Mouse (Mus musculus) left cerebral cortex, postnatal 25 days (tissue): ENCODE measurements at regions not wholly inside any gene's neighbourhood (a gene's known extent, or its start where the extent isn't known, plus 50 kb on each side); places are given as distances from the start of the nearest gene placed in this dataset.
"Not testable (repeated sequence)": the region's sequence is repeated elsewhere in the genome, so short reads cannot be mapped to it uniquely, and the experiment has no call there.

Experiments used
- DNase-seq, 2 experiments: peaks; one replicate each; pipeline ENCODE4 v3.0.0; 2022; ENCODE audit warnings: low spot score in 2 of 2, mixed read lengths in 1 of 2
- intact Hi-C: fragments of 180-260 bp; cut with DNase I; formaldehyde crosslinking; loops from one replicate; pipeline ENCODE4 v1.15.1; 2025

DNA sequence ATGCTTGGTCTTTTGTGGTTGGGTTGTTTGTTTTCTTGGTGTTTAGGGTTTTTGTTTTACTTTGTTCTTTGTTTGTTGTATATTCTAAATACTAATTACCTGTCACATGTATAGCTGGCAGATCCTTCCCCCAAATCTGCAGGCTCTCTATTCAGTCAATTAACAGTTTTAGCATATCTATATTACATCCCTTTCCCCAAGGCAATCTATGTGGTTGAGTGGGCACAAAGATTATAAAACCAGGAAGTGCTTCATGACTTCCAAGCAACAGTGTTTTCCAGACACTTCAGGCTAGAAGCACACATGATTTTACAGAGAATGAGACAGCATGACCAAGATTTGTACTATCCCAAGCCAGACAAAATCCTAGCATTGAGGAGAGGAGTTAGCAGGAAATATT is 544.4 kb upstream of the Pou3f4 start:
- intact Hi-C loops = no loop called here
- no peak for DNase-seq

- intact Hi-C loops, DNase-seq: not testable (repeated sequence)
Measured at GRCm38 (mm10) chrX:110274277-110274676, 539.8 kb upstream of the Pou3f4 start.

DNA sequence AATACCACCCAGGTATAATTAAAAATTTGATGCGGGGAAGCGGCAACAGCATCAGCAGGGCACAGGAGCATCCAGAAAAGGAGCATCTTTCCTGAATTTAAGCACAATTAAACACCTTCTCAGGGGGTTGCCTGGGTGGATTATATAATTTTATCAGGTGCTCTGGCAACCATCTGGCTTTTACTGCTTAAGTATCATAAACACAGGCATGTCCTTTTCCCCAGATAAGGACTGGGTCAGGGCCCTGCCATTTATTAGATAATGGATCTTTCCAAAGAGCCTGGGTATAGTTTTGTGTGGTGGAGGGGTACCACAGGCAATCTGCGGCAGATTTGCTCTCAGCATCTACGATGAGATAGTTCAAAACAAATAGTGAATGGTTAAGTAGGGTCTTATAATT is 538.7 kb upstream of the Pou3f4 start:
- intact Hi-C loops = no loop called here
- DNase-seq = no peak

DNA sequence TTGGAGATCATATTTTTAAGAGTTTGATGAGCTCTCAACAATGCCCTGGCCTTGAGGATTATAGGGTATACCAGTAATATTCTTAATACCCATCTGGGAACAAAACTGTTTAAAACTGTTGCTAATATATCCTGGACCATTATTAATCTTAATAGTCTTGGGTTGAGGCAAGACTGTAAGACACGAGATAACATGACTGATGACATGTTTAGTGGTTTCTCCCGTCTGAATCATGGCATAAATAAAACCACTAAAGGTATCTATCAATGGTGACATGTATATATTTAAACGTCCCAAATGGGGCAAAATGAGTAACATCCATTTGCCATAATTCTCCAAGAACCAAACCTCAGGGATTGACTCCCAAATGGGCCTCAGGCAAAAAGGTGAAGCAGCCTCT is 538.2 kb upstream of the Pou3f4 start:
- no peak for DNase-seq
- intact Hi-C loops = no loop called here

GRCm38 (mm10) chrX:110279492-110280213 is 534.4 kb upstream of the Pou3f4 start:
- intact Hi-C loops = no loop called here
- DNase-seq = peak in 1 of 2 experiments; percentile 1

DNA sequence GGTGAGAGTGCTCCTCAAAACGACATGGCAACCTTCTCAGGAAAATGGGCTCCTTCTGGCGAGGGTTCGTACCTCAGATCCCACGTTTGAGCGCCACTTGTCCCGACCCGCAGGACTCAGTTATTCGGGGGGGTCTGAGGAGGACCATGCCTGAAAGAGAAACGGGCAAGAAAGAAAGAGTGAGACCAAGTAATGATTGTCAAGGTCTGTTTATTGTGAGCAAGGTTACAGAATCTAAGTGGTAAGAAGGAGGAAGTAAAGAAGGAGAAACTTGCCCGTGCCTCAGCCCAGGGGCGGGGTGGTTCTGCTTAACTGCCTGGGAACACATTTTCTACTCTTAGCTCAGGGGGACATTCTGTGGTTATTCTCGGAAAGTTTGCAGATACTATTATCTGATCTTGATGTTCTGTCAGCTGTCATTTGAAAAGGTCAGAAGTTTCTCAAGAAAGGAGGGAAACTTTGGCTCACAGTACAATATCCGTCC is 532.6 kb upstream of the Pou3f4 start:
- DNase-seq, intact Hi-C loops: not testable (repeated sequence)

DNA sequence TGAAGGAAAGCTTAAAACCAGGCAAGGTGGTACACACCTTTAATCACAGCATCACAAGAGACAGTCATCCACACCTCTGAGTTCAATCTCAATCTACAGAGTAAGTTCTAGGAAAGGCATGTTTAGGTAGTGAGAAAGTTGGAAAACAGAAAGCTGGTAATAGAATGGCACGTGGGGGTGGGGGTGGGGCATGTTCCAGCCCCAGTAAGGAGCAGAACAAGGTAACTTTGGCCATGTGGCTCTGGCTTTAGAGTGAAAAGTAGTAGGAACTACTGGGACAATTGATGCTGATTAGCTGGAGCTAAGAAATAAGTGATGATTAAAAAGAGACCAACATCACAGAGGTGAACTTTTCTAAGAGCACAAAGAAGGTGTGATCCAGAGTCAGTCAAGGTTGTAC is 532.2 kb upstream of the Pou3f4 start:
- DNase-seq = no peak
- intact Hi-C loops = no loop called here

GRCm38 (mm10) chrX:110289397-110289796 is 524.7 kb upstream of the Pou3f4 start:
- DNase-seq = no peak
- intact Hi-C loops = no loop called here

GRCm38 (mm10) chrX:110307645-110308044 is 506.4 kb upstream of the Pou3f4 start:
- intact Hi-C loops = no loop called here

DNA sequence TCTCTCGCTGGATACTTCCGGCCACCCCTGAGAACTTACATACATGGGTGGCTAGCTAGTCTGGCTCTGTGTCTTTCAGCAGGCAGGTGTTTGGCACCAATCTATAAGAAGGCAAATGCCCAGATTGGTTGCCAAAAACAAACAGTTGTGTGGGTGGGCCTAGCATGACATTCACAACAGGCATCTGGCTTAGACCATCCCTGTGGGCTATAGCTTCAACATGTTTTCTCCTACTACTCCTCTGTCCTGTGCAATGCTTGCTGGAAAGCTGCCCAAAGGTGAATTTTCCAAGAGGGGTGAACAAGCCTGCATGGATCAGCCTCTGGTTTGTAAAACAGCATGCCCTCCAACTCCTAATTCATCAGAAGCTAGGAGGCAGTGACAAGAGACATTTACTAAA is 505.3 kb upstream of the Pou3f4 start:
- DNase-seq = no peak
- intact Hi-C loops = no loop called here

More at GRCm38 (mm10) chrX:110307645-110308044, 506.4 kb upstream of the Pou3f4 start:
- no peak for DNase-seq

- intact Hi-C loops = no loop called here
- no peak for DNase-seq
Measured at GRCm38 (mm10) chrX:110317825-110318769, 496.0 kb upstream of the Pou3f4 start.

GRCm38 (mm10) chrX:110320250-110320649 is 493.8 kb upstream of the Pou3f4 start:
- intact Hi-C loops = no loop called here
- DNase-seq = no peak

DNA sequence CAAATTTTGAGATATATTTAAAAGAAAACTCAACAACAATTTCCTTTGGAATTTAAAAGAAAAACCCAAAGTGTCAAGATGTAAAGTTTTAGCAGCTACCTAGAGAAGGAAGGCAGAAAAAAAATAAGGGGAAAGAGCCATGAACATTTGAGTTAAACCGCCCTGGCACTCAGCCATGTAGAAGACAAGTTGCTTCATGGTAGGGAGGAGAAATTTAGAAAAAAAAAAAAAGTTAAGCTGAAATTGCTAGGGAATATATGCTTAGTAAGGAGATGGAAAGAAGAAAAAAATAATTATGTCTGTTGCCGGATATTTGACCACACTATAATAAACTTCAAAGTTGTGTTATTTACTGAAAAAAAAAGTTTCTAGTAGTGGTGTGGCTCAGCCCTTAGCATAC is 479.8 kb upstream of the Pou3f4 start:
- no peak for DNase-seq

DNA sequence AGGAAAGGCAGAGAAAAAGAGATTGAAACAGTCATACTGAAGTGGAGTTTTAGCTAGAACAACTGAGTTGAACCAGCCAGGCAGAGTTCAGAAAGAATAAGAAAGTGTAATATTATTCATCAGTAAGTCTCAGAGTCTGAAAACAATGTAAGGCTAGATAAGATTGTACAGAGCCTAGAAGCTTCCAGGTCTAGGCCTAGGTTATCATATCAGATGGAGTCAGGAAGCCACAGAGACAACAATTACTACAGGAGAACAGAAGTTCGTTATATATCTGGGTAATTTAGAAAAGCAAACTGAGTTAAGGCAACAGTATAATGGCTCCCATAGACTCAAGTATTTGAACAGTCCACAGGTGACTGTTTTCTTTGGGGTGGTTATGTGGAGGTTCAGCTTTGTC is 479.1 kb upstream of the Pou3f4 start:
- intact Hi-C loops = no loop called here
- DNase-seq = no peak

More for the DNA sequence above, 479.8 kb upstream of the Pou3f4 start:
- intact Hi-C loops = no loop called here
